Mouse (Mus musculus) lung, embryonic 16.5 days (tissue): ENCODE results near the gene Wfikkn1. TPM values are rescaled to one million over a fixed set of nuclear protein-coding genes. Genes with fewer than 3 reads are reported as not detected.

Experiments used
- ATAC-seq: fragments of 200-750 bp; cut with Nextera tagmentation; 2 replicates; pipeline ENCODE4 v1.8.0; 2017; ENCODE audit warnings: low read depth, mild to moderate bottlenecking, moderate library complexity
- H3K27ac ChIP-seq: fragments of 300-500 bp; sonication (generic); 2 replicates; pipeline ENCODE4 v1.5.1; 2014; ENCODE audit warnings: mild to moderate bottlenecking, control low read depth, low read length
- H3K27me3 ChIP-seq: fragments of 300-500 bp; sonication (generic); 2 replicates; pipeline ENCODE4 v1.6.1; 2014; ENCODE audit warnings: low read depth, low read length, mixed read lengths; ENCODE audit not compliant: control insufficient read depth, insufficient read depth
- H3K36me3 ChIP-seq: fragments of 300-500 bp; sonication (generic); 2 replicates; pipeline ENCODE4 v1.6.1; 2014; ENCODE audit warnings: low read length; ENCODE audit not compliant: control insufficient read depth, insufficient read depth
- H3K4me1 ChIP-seq: fragments of 300-500 bp; sonication (generic); replicated peaks from 2 replicates; pipeline ENCODE4 v1.6.1; 2014; ENCODE audit warnings: low read length, mixed read lengths; ENCODE audit not compliant: control insufficient read depth, insufficient read depth
- H3K4me2 ChIP-seq: fragments of 300-500 bp; sonication (generic); 2 replicates; pipeline ENCODE4 v1.6.1; 2014; ENCODE audit warnings: low read depth, low read length, control low read depth
- H3K4me3 ChIP-seq: fragments of 300-500 bp; sonication (generic); 2 replicates; pipeline ENCODE4 v1.5.1; 2014; ENCODE audit warnings: mild to moderate bottlenecking, low read length, control low read depth
- H3K9ac ChIP-seq: fragments of 300-500 bp; sonication (generic); 2 replicates; pipeline ENCODE4 v1.6.1; 2014; ENCODE audit warnings: low read length, control low read depth
- H3K9me3 ChIP-seq: fragments of 300-500 bp; sonication (generic); 2 replicates; pipeline ENCODE4 v1.6.1; 2016; ENCODE audit warnings: low read length; ENCODE audit not compliant: control insufficient read depth
- WGBS: fragments of 180-500 bp; shearing (Covaris S2); extraction: QIAGEN DNeasy Blood & Tissue Kit; methylation state at CpG from one replicate; pipeline ENCODE4 v1.1.7; 2014; 5-methylcytosine and 5-hydroxymethylcytosine counted together
- polyA plus RNA-seq: library from polyadenylated mRNA; unstranded; fragments of >200 nt; fragmentation: Nextera tagmentation; extraction: Ambion mirVana; gene quantifications from 2 replicates; pipeline ENCODE4 v1.2.1, GENCODE M21; 2015

Gene Wfikkn1
- 0.43 and 0.50 TPM in 2 replicates for polyA plus RNA-seq

DNA sequence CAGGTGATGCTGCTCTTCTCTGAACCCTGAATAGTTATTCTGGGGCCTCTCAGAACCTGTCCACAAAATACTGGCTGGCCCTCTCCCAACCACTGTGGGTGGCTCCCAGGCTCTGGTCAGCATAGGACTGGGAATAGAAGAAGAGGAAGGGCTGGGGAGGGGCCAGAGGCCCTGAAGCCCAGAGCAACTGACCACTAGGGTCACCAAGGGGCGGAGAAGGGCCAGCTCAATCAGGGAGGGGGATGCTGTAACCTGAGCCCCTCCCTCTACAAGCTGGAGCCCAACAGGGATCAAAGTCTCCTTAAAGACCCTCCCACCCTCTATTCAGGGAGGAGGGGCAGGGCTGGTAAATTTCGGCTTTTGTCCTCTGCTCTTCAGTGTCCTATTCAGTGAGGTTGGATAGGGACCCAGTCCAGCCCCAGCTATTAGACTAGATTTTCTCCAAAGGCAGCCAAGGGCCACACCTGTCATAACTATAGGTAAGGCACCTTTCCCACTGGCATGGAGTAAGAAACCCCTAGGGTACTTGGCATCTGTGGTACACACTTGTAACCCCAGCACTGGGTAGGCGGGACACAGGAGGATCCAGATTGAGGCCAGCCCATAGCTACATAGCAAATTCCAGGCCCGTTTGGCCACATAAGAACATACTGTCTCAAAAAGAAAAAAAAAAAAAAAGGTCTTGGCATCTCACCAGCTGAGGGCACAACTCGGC lies at the start of gene Wfikkn1:
TSS of gene Wfikkn1 (minus strand) at position 663 of the 715 bp plus-strand sequence.
- no peak within 1 kb of the TSS for H3K4me2 ChIP-seq
- peaks cover 12% of the 10 kb centered on the region for H3K4me1 ChIP-seq
- ATAC-seq, result no peak
- H3K27ac ChIP-seq, result no peak within 1 kb of the TSS
- 36% methylated on average over 5 of the region's 5 CpGs for WGBS
- peak within 1 kb of the TSS; percentile 4; the same call in 1 of the 2 replicates for H3K9ac ChIP-seq
- no peaks in the 10 kb centered on the region for H3K27me3 ChIP-seq
- no peak within 1 kb of the TSS for H3K4me3 ChIP-seq
- peaks cover 12% of the 10 kb centered on the region; the same call in 1 of the 2 replicates for H3K36me3 ChIP-seq
- H3K9me3 ChIP-seq, result no peaks in the 10 kb centered on the region

DNA sequence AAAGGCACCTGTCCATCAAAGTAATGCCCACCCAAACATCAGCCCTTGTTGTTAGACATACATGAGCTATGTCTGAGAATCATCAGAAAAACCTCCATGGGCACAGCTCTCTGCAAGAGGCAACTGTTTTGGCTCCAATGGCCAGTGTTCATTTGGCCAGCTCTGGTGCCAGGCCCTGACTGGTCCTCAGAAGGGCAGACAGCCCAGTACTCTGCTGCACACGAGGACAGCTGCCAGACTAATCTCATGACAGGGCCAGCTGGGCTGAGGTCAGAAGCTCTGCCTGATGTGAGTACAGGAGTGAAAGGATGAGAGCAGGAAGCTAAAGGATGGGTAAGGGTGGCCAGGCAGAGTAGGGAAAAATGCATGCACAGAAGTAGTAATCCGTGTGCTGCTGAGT lies 44.7 kb upstream of the Wfikkn1 start:
- WGBS, result 72% methylated on average over 2 of the region's 2 CpGs
- no peaks in the 10 kb centered on the region for H3K27me3 ChIP-seq
- H3K9me3 ChIP-seq, result no peaks in the 10 kb centered on the region
- H3K4me2 ChIP-seq, result no peak overlapping the region
- peaks cover 4% of the 10 kb centered on the region; the same call in 1 of the 2 replicates for H3K4me1 ChIP-seq
- no peak overlapping the region for H3K9ac ChIP-seq
- H3K4me3 ChIP-seq, result no peak overlapping the region
- peaks cover 22% of the 10 kb centered on the region for H3K36me3 ChIP-seq
- no peak for ATAC-seq
- no peak overlapping the region for H3K27ac ChIP-seq

DNA sequence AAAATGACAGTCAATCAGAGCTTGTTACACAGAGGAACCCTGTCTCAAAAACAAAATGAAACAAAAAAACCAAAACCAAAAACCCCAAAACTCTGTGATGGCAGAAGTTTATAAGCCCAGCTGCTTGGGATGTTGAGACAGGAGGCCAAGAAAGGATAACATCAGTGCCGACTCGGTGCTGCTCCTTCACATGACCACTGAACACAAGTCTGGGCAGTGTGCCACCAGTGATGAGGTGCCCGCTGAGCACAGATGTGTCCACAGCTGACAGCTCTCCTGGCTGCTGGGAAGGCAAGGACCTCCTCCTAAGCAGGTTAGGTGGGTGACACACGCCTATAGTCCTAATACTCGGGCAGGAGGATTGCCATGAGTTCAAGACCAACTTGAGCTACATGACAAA lies 41.5 kb upstream of the Wfikkn1 start:
- Histone ChIP-seq H3K4me1 (peaks cover 16% of the 10 kb centered on the region), H3K36me3 (peaks cover 10% of the 10 kb centered on the region), H3K4me2 (no peak overlapping the region), H3K4me3 (no peak overlapping the region), H3K9me3 (no peaks in the 10 kb centered on the region), H3K27me3 (no peaks in the 10 kb centered on the region), H3K27ac (no peak overlapping the region), H3K9ac (no peak overlapping the region)
- 52% methylated on average over 5 of the region's 5 CpGs for WGBS
- ATAC-seq, result no peak

DNA sequence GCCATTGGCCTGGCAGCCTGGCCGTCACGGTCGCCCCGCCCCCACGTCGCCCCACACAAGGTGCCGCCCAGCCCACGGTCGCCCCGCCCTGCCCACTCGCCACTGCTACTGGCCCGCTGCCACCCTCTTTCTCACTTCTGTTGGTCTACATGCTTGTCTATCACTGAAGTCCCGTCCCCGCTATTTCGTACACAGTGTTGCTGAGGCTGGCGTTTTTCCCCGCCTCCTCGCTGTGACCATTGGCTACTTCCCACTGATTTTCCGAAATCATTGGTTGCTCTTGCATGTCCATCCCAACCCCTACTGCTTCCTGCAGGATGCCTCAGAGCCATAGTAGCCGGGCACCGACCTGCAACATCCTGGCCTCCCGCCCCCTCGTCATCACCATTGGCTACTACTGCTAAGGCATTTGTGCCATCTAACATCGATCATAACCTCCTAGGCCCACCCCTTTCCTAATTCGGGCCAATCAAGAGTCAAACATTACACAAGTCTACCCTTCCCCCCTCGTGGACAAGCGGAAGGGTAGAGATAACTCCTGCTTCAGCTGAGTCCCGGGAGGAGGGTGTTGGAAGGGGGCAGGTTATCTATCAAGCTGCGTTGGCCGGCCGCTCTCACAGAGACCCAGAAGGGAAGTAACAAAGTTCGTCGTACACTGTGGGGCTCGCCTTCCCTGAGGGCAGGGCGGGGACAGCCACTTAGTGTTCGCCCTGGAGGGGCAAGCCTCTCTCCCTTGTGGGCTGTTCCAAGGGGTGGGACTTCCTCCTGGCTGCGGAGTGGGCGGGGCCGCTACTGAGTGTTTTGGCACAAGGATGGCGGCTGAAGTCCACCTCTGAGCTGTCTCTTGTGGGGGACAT lies 39.4 kb upstream of the Wfikkn1 start:
- H3K27ac ChIP-seq, result peak overlapping the region; percentile 95
- no peaks in the 10 kb centered on the region for H3K27me3 ChIP-seq
- peak; percentile 97 for ATAC-seq
- peaks cover 16% of the 10 kb centered on the region for H3K4me1 ChIP-seq
- peak overlapping the region; percentile 98 for H3K4me3 ChIP-seq
- under 1% methylated on average over 38 of the region's 40 CpGs for WGBS
- peak overlapping the region; percentile 82 for H3K4me2 ChIP-seq
- H3K9me3 ChIP-seq, result no peaks in the 10 kb centered on the region
- peak overlapping the region; percentile 85 for H3K9ac ChIP-seq
- peaks cover 6% of the 10 kb centered on the region; the same call in 1 of the 2 replicates for H3K36me3 ChIP-seq

DNA sequence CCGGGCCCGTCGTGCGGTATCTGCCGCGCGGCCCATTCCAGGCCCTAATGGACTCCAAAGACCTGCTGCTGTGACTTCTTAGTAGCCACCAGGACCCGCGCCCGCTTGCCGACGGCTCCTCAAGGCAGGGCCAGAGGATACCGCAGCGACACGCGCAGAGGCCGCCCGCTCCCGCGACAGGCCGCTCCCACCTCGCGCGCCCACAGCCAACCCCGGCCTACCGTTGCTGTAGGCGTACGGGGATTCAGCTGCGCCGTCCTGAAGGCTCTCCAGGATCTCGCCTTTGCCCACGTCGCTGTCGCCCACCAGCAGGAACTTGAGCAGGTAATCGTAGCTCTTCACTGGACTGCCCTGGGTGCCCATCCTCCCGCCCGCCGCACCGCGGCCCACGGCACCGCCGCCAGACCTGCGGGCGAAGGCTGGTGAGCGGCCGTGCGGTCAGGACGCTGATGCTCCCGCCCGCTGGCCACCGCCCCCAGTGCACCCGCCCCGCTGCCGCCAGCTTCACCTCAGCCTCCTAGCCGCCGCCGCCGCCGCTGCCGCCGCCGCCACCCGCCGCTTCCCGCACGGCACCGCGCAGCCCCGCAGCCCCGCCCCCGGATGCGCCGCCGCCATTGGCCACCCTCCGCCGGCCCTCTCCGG lies 38.6 kb upstream of the Wfikkn1 start, which contains the start of gene Rab40c:
TSS of gene Rab40c (minus strand) at position 584 of the 642 bp plus-strand sequence.
- peak within 1 kb of the TSS; percentile 95 for H3K27ac ChIP-seq
- peak within 1 kb of the TSS; percentile 95 for H3K9ac ChIP-seq
- H3K4me1 ChIP-seq, result peaks cover 22% of the 10 kb centered on the region
- peaks cover 6% of the 10 kb centered on the region; the same call in 1 of the 2 replicates for H3K36me3 ChIP-seq
- H3K4me2 ChIP-seq, result peak within 1 kb of the TSS; percentile 94
- no peaks in the 10 kb centered on the region for H3K9me3 ChIP-seq
- no peaks in the 10 kb centered on the region for H3K27me3 ChIP-seq
- H3K4me3 ChIP-seq, result peak within 1 kb of the TSS; percentile 98
- 0% methylated on average over 50 of the region's 78 CpGs for WGBS
- ATAC-seq, result no peak

DNA sequence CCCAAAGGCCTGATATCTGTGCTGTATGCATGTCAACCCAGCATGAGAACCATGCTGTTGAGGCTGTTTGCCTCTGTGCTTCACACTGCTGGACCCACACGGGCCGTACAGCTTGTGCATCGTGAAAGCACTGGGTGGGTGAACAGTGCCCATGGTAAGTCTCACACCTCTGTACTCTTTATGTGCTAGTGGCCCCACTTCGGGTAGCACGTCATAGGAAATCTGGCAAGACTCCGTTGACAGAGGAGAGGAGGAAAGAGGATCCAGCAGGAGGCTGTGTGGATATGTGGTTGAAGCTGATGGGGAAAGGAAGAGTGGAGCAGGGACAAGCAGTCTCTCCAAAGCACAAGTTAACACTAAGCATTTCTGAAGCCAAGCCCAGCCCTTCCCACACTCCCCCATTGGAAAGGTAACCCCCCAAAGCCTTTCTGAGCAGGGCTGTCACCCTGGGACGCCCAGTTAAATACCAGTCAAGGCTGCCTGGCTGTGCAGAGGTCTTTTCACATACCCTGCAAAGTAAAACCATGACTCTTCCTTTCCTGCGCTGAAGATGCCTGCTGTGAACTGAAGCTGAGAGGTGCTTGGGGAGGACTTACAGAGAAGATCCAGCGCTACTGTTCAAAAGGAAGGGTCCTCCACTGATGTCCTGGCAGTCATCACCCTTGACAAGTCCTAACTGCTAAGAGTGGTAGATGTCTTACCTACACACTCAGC lies 37.5 kb upstream of the Wfikkn1 start:
- Histone ChIP-seq H3K9me3 (no peaks in the 10 kb centered on the region), H3K27me3 (no peaks in the 10 kb centered on the region), H3K9ac (peak overlapping the region; percentile 95), H3K36me3 (peaks cover 6% of the 10 kb centered on the region; the same call in 1 of the 2 replicates), H3K4me1 (peaks cover 27% of the 10 kb centered on the region), H3K4me2 (peak overlapping the region; percentile 94), H3K27ac (no peak overlapping the region), H3K4me3 (peak overlapping the region; percentile 98)
- ATAC-seq, result no peak
- whole genome bisulfite sequencing, result 82% methylated on average over 9 of the region's 9 CpGs

DNA sequence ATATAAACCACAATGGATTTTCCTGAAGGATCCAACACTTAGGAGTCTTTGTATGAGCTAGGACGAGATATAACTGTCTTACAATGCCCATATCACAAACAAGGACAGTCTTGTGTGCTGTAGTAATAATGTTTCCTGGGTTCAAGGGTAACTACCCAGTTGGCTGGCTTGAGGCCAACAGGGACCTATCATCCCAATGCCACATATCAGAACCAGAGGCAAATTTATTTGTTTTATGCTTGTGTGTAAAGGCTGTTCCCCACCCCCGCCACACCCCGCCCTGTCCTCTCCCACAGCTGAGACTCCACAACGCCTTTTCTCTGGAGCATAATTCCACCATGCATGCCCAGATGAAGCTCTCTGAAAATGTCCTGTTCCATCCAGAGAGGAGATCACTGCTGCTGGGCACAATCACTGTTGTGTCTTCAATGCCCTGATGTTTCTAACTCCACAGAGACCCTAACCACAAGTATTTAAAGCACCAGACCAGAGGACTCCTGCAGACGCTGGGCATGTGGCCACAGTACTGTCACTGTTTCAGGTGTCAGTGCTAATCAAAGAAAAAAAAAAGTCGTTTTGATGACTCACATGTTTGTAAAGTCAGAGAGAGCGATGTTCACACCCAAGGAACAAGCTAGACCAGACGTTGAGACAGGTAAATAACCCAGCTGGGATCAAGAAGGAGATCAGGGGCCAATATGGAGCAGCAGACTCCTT lies 36.4 kb upstream of the Wfikkn1 start:
- ATAC-seq, result no peak
- Histone ChIP-seq H3K4me2 (no peak overlapping the region), H3K27ac (no peak overlapping the region), H3K4me1 (peaks cover 27% of the 10 kb centered on the region), H3K27me3 (no peaks in the 10 kb centered on the region), H3K9ac (no peak overlapping the region), H3K4me3 (no peak overlapping the region), H3K9me3 (no peaks in the 10 kb centered on the region), H3K36me3 (peaks cover 6% of the 10 kb centered on the region; the same call in 1 of the 2 replicates)
- WGBS, result 72% methylated on average over 8 of the region's 8 CpGs

DNA sequence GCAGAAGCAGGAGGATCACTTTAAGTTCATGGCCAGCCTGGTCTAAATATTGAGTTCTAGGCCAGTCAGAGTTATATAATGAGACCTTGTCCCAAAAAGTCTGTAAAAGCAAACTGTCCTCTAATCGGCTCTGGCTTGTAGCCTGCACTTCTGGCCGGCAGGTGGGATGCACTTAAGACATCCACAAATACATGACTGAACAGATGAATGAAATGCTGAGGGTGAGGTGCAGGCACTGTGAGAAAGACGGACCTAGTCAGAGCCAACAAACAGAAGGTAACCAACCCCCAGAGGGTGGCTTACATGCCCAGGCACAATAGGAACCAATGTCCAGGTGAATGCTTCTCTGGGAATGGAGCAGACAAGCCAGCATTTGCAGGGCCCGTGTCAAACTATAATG lies 33.6 kb upstream of the Wfikkn1 start:
- Histone ChIP-seq H3K27ac (no peak overlapping the region), H3K4me3 (no peak overlapping the region), H3K36me3 (peaks cover 6% of the 10 kb centered on the region; the same call in 1 of the 2 replicates), H3K27me3 (no peaks in the 10 kb centered on the region), H3K9ac (no peak overlapping the region), H3K9me3 (no peaks in the 10 kb centered on the region), H3K4me1 (peaks cover 23% of the 10 kb centered on the region), H3K4me2 (no peak overlapping the region)
- no peak for ATAC-seq
- 75% methylated on average over 4 of the region's 4 CpGs for WGBS
